Mouse (Mus musculus): ENCODE data around the gene AF067061. TPM values are rescaled to one million over a fixed set of nuclear protein-coding genes. Genes with fewer than 3 reads are reported as not detected.
"Not testable (repeated sequence)": the region's sequence is repeated elsewhere in the genome, so short reads cannot be mapped to it uniquely, and the experiment has no call there.

The AF067061 gene
- polyA plus RNA-seq (2012; rRNA removed), result not detected in 2 replicates

GRCm38 (mm10) chr13:120262870-120263269, at the start of gene AF067061:
TSS of gene AF067061 (plus strand) at chr13:120263114.
- not testable (repeated sequence) for DNase-seq (ENCODE audit: low read depth)

GRCm38 (mm10) chr13:120215847-120216246, 47.1 kb upstream of the AF067061 start, which contains the start of gene Gm21762:
TSS of gene Gm21762 (minus strand) at chr13:120215947.
- DNase-seq (ENCODE audit: low read depth), result not testable (repeated sequence)

GRCm38 (mm10) chr13:120220922-120221321, 42.0 kb upstream of the AF067061 start:
- DNase-seq (ENCODE audit: low read depth), result not testable (repeated sequence)

GRCm38 (mm10) chr13:120223012-120223659, 39.8 kb upstream of the AF067061 start:
- not testable (repeated sequence) for DNase-seq (ENCODE audit: low read depth)

- not testable (repeated sequence) for DNase-seq (ENCODE audit: low read depth)
These were observed 31.1 kb upstream of the AF067061 start for GRCm38 (mm10) chr13:120231798-120232197.

GRCm38 (mm10) chr13:120232447-120233049, 30.4 kb upstream of the AF067061 start:
- DNase-seq (ENCODE audit: low read depth), result not testable (repeated sequence)

GRCm38 (mm10) chr13:120238811-120239210, 24.1 kb upstream of the AF067061 start, which contains the start of gene Gm21731:
TSS of gene Gm21731 (plus strand) at chr13:120239111.
- not testable (repeated sequence) for DNase-seq (ENCODE audit: low read depth)

- not testable (repeated sequence) for DNase-seq (ENCODE audit: low read depth)
These were observed 11.5 kb upstream of the AF067061 start for GRCm38 (mm10) chr13:120251208-120251924.

- not testable (repeated sequence) for DNase-seq (ENCODE audit: low read depth)
These were observed 3.9 kb upstream of the AF067061 start for GRCm38 (mm10) chr13:120258817-120259658.

GRCm38 (mm10) chr13:120259718-120260117, 3.2 kb upstream of the AF067061 start:
- not testable (repeated sequence) for DNase-seq (ENCODE audit: low read depth)

- DNase-seq (ENCODE audit: low read depth), result not testable (repeated sequence)
These were observed 14.9 kb downstream of the AF067061 start for GRCm38 (mm10) chr13:120277837-120278236.

GRCm38 (mm10) chr13:120278784-120279183, 15.9 kb downstream of the AF067061 start:
- DNase-seq (ENCODE audit: low read depth), result no peak
- TF ChIP-seq POLR2A (IDR thresholded peaks at IDR 0.05; ENCODE audit: borderline replicate concordance, extremely low read depth, insufficient read depth, insufficient read length, poor library complexity, severe bottlenecking) (no peak), CTCF (IDR thresholded peaks at IDR 0.05; ENCODE audit: borderline replicate concordance, extremely low read depth, insufficient read depth, insufficient read length) (no peak)

- TF ChIP-seq POLR2A (IDR thresholded peaks at IDR 0.05; ENCODE audit: borderline replicate concordance, extremely low read depth, insufficient read depth, insufficient read length, poor library complexity, severe bottlenecking) (no peak), CTCF (IDR thresholded peaks at IDR 0.05; ENCODE audit: borderline replicate concordance, extremely low read depth, insufficient read depth, insufficient read length) (no peak)
- no peak for DNase-seq (ENCODE audit: low read depth)
These were observed 36.5 kb downstream of the AF067061 start for GRCm38 (mm10) chr13:120299324-120299894.

Measured in brain, embryonic 14.5 days (tissue).